Mouse (Mus musculus) liver, embryonic 15.5 days (tissue): ENCODE data around the gene Hmg20b. TPM values are rescaled to one million over a fixed set of nuclear protein-coding genes. Genes with fewer than 3 reads are reported as not detected.

Experiments used
- ATAC-seq: fragments of 200-750 bp; cut with Nextera tagmentation; 2 replicates; pipeline ENCODE4 v1.8.0; 2017; ENCODE audit warnings: moderate number of reproducible peaks, mild to moderate bottlenecking, moderate library complexity; ENCODE audit not compliant: insufficient read depth
- H3K27ac ChIP-seq: fragments of 300-500 bp; sonication (generic); replicated peaks from 2 replicates; pipeline ENCODE4 v1.5.1; 2015; ENCODE audit warnings: mild to moderate bottlenecking, inconsistent platforms
- H3K27me3 ChIP-seq: fragments of 300-500 bp; sonication (generic); 2 replicates; pipeline ENCODE4 v1.6.1; 2015; ENCODE audit warnings: mild to moderate bottlenecking, inconsistent platforms
- H3K36me3 ChIP-seq: fragments of 300-500 bp; sonication (generic); replicated peaks from 2 replicates; pipeline ENCODE4 v1.6.1; 2015; ENCODE audit warnings: moderate library complexity, mild to moderate bottlenecking, inconsistent platforms
- H3K4me1 ChIP-seq: fragments of 300-500 bp; sonication (generic); replicated peaks from 2 replicates; pipeline ENCODE4 v1.6.1; 2015; ENCODE audit warnings: inconsistent platforms
- H3K4me2 ChIP-seq: fragments of 300-500 bp; sonication (generic); 2 replicates; pipeline ENCODE4 v1.6.1; 2015; ENCODE audit warnings: moderate library complexity, mild to moderate bottlenecking, inconsistent platforms
- H3K4me3 ChIP-seq: fragments of 300-500 bp; sonication (generic); replicated peaks from 2 replicates; pipeline ENCODE4 v1.5.1; 2015; ENCODE audit warnings: mild to moderate bottlenecking, inconsistent platforms
- H3K9ac ChIP-seq: fragments of 300-500 bp; sonication (generic); 2 replicates; pipeline ENCODE4 v1.6.1; 2015; ENCODE audit warnings: moderate library complexity, mild to moderate bottlenecking, inconsistent platforms
- H3K9me3 ChIP-seq: fragments of 300-500 bp; sonication (generic); replicated peaks from 2 replicates; pipeline ENCODE4 v1.6.1; 2016; ENCODE audit warnings: inconsistent platforms
- WGBS: fragments of 180-500 bp; shearing (Covaris S2); methylation state at CpG from one replicate; pipeline ENCODE4 v1.1.7; 2015; ENCODE audit warnings: mixed read lengths; ENCODE audit not compliant: insufficient replicate concordance; 5-methylcytosine and 5-hydroxymethylcytosine counted together
- polyA plus RNA-seq: library from polyadenylated mRNA; unstranded; fragments of >200 nt; fragmentation: Nextera tagmentation; extraction: Ambion mirVana; gene quantifications from 2 replicates; pipeline ENCODE4 v1.2.1, GENCODE M21; 2015

The Hmg20b gene
- 22.3 and 22.6 TPM in 2 replicates for polyA plus RNA-seq

- H3K9me3 ChIP-seq, result no peaks in the 10 kb centered on the region
- H3K27me3 ChIP-seq, result peaks cover 11% of the 10 kb centered on the region
- peak within 1 kb of the TSS; percentile 96 for H3K9ac ChIP-seq
- peak within 1 kb of the TSS; percentile 90 for H3K27ac ChIP-seq
- peak within 1 kb of the TSS; percentile 96 for H3K4me2 ChIP-seq
- H3K4me3 ChIP-seq, result peak within 1 kb of the TSS; percentile 90
- WGBS, result under 1% methylated on average over 54 of the region's 54 CpGs
- peaks cover 79% of the 10 kb centered on the region for H3K4me1 ChIP-seq
- ATAC-seq, result peak; percentile 91
- H3K36me3 ChIP-seq, result peaks cover 25% of the 10 kb centered on the region
Measured at GRCm38 (mm10) chr10:81350351-81351063, at the start of gene Hmg20b. Hmg20b (minus strand) TSS chr10:81350480.

- WGBS, result 78% methylated on average over 18 of the region's 18 CpGs
- no peak overlapping the region for H3K4me3 ChIP-seq
- H3K4me1 ChIP-seq, result peaks cover 37% of the 10 kb centered on the region
- H3K9ac ChIP-seq, result no peak overlapping the region
- no peak overlapping the region for H3K4me2 ChIP-seq
- H3K36me3 ChIP-seq, result peaks cover 17% of the 10 kb centered on the region
- H3K27ac ChIP-seq, result no peak overlapping the region
- H3K9me3 ChIP-seq, result no peaks in the 10 kb centered on the region
- no peak for ATAC-seq
- H3K27me3 ChIP-seq, result peaks cover 26% of the 10 kb centered on the region
Measured at GRCm38 (mm10) chr10:81399798-81400308, 49.6 kb upstream of the Hmg20b start.

- no peaks in the 10 kb centered on the region for H3K9me3 ChIP-seq
- no peak overlapping the region for H3K4me3 ChIP-seq
- no peak overlapping the region for H3K9ac ChIP-seq
- H3K27ac ChIP-seq, result no peak overlapping the region
- H3K27me3 ChIP-seq, result peaks cover 21% of the 10 kb centered on the region
- H3K4me2 ChIP-seq, result no peak overlapping the region
- peaks cover 17% of the 10 kb centered on the region for H3K36me3 ChIP-seq
- no peak for ATAC-seq
- peaks cover 32% of the 10 kb centered on the region for H3K4me1 ChIP-seq
- 76% methylated on average over 5 of the region's 5 CpGs for WGBS
Measured at GRCm38 (mm10) chr10:81399296-81399695, 49.0 kb upstream of the Hmg20b start.

GRCm38 (mm10) chr10:81396749-81397148, 46.5 kb upstream of the Hmg20b start:
- Histone ChIP-seq H3K4me1 (peaks cover 32% of the 10 kb centered on the region), H3K27ac (no peak overlapping the region), H3K9me3 (no peaks in the 10 kb centered on the region), H3K9ac (no peak overlapping the region), H3K4me2 (no peak overlapping the region), H3K36me3 (peaks cover 17% of the 10 kb centered on the region), H3K4me3 (no peak overlapping the region), H3K27me3 (peaks cover 3% of the 10 kb centered on the region; the same call in 1 of the 2 replicates)
- no peak for ATAC-seq
- 81% methylated on average over 5 of the region's 5 CpGs for WGBS

GRCm38 (mm10) chr10:81395865-81396264, 45.6 kb upstream of the Hmg20b start:
- Histone ChIP-seq H3K27me3 (peaks cover 3% of the 10 kb centered on the region; the same call in 1 of the 2 replicates), H3K4me2 (no peak overlapping the region), H3K9me3 (no peaks in the 10 kb centered on the region), H3K4me1 (peaks cover 23% of the 10 kb centered on the region), H3K36me3 (peaks cover 17% of the 10 kb centered on the region), H3K9ac (no peak overlapping the region), H3K27ac (no peak overlapping the region), H3K4me3 (no peak overlapping the region)
- no peak for ATAC-seq
- WGBS, result 67% methylated on average over 4 of the region's 4 CpGs

DNA sequence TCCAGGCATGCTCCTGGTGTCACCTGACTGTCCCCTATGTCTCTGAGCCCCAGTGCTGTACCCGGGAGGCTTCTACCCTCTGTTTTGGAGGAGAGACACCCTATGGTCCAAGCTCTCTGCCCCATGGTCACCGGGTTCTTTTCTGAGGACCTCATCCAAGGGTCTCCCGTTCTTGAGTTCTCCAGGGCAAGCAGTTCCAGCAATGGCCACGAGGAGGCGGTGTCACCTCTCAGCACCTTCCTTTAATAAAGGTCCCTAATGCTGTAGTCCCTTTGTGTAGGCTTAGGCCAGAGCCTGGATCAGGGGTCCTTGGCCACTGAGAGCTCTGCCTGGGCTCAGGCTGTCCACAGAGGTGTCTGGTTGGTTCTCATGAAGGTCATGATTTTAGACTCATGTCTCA, 44.8 kb upstream of the Hmg20b start:
- Histone ChIP-seq H3K36me3 (peaks cover 9% of the 10 kb centered on the region), H3K9ac (no peak overlapping the region), H3K4me1 (peaks cover 26% of the 10 kb centered on the region), H3K27ac (no peak overlapping the region), H3K4me3 (no peak overlapping the region), H3K4me2 (no peak overlapping the region), H3K9me3 (no peaks in the 10 kb centered on the region), H3K27me3 (no peaks in the 10 kb centered on the region; the same call in 1 of the 2 replicates)
- ATAC-seq, result no peak
- WGBS, result 11% methylated on average over 5 of the region's 5 CpGs

- Histone ChIP-seq H3K9ac (peak overlapping the region; percentile 11; the same call in 1 of the 2 replicates), H3K4me3 (peak overlapping the region; percentile 34), H3K27ac (peak overlapping the region; percentile 19; the same call in 1 of the 2 replicates), H3K4me2 (peak overlapping the region; percentile 63), H3K36me3 (peaks cover under 1% of the 10 kb centered on the region), H3K27me3 (no peaks in the 10 kb centered on the region; the same call in 1 of the 2 replicates), H3K9me3 (no peaks in the 10 kb centered on the region), H3K4me1 (peaks cover 42% of the 10 kb centered on the region)
- WGBS, result 7% methylated on average over 19 of the region's 19 CpGs
- no peak for ATAC-seq
Measured at GRCm38 (mm10) chr10:81393456-81394063, 43.3 kb upstream of the Hmg20b start.

DNA sequence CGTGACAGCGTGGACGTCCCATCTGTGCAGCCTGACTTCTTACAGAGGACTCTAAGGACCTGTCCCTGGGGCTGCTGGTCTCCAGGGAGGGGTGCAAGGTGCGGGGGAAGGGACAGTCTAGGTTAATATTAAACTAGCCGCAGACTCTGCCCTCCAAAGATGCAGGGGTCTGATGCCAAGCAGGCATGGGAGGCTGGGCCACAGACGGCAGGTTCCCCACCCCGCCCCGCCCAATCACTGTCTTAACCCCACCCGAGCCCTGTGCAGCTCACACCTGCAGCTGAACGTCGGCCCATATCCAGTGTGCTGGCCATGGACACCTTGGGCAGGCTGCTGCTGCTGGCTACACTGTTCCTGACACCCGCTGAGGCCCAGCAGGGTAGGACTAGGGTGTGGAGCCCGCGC, 42.5 kb upstream of the Hmg20b start, which contains the start of gene Smim24:
TSS of gene Smim24 (plus strand) at position 271 of the 405 bp plus-strand sequence.
- Histone ChIP-seq H3K27me3 (no peaks in the 10 kb centered on the region; the same call in 1 of the 2 replicates), H3K36me3 (peaks cover 9% of the 10 kb centered on the region), H3K4me2 (peak within 1 kb of the TSS; percentile 63), H3K4me1 (peaks cover 49% of the 10 kb centered on the region), H3K9me3 (no peaks in the 10 kb centered on the region), H3K9ac (peak within 1 kb of the TSS; percentile 11; the same call in 1 of the 2 replicates), H3K27ac (peak within 1 kb of the TSS; percentile 19; the same call in 1 of the 2 replicates), H3K4me3 (peak within 1 kb of the TSS; percentile 34)
- 41% methylated on average over 14 of the region's 14 CpGs for WGBS
- ATAC-seq, result no peak

DNA sequence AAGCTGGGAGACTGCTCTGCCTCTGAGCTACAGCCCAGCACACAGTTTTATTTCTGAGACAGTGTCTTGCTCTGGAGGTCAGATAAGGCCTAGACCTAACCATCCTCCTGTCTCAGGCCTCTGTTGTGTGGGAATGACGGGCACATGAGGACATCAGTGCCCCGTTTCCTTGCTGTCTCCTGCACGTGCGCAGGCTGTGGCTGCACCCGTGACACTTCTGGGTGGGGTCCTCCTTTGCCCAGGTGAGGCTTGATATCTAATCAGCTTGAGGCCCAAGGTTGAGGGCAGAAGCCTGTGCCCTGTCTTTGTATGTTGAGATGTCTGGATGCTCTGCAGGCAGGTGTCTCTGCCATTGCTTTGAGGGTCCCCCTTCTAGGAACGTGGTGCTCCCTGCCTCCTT, 42.0 kb upstream of the Hmg20b start:
- Histone ChIP-seq H3K27ac (no peak overlapping the region), H3K4me2 (no peak overlapping the region), H3K9ac (no peak overlapping the region), H3K4me3 (no peak overlapping the region), H3K27me3 (no peaks in the 10 kb centered on the region; the same call in 1 of the 2 replicates), H3K36me3 (peaks cover 14% of the 10 kb centered on the region), H3K9me3 (no peaks in the 10 kb centered on the region), H3K4me1 (peaks cover 49% of the 10 kb centered on the region)
- no peak for ATAC-seq
- 58% methylated on average over 6 of the region's 6 CpGs for WGBS

DNA sequence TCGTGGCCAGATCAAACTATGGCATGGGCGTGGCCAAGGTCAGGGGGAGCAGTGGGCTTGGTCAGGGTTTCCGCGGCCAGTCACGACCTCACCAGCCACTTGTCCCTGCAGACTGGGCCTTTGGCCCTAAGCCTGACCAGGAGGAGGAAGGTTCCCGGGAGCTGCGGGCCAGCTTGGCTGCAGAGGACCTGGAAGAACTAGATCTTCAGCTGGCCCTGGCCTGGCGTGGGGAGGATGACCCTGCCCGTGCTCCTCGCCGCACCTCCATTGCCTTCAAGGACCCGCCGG, 40.3 kb upstream of the Hmg20b start:
- Histone ChIP-seq H3K4me3 (no peak overlapping the region), H3K9me3 (no peaks in the 10 kb centered on the region), H3K27me3 (no peaks in the 10 kb centered on the region; the same call in 1 of the 2 replicates), H3K4me1 (peaks cover 60% of the 10 kb centered on the region), H3K9ac (no peak overlapping the region), H3K27ac (no peak overlapping the region), H3K4me2 (no peak overlapping the region), H3K36me3 (peaks cover 29% of the 10 kb centered on the region)
- 81% methylated on average over 13 of the region's 13 CpGs for WGBS
- no peak for ATAC-seq
